Mouse (Mus musculus) liver, embryonic 14.5 days (tissue): ENCODE data around the gene Edem3. TPM values are rescaled to one million over a fixed set of nuclear protein-coding genes. Genes with fewer than 3 reads are reported as not detected.

Experiments
- ATAC-seq: fragments of 200-750 bp; cut with Nextera tagmentation; 2 replicates; pipeline ENCODE4 v1.8.0; 2017; ENCODE audit warnings: moderate number of reproducible peaks, mild to moderate bottlenecking, moderate library complexity; ENCODE audit not compliant: insufficient read depth
- DNase-seq, 3 experiments: peaks; one replicate each; pipeline ENCODE4 v3.0.0-alpha.2; 2012 to 2013; ENCODE audit warnings: low read depth in 3 of 3, low spot score in 3 of 3
- H3K27ac ChIP-seq: fragments of 300-500 bp; sonication (generic); 2 replicates; pipeline ENCODE4 v1.5.1; 2014; ENCODE audit warnings: moderate library complexity, mild to moderate bottlenecking, control low read depth, inconsistent platforms
- H3K27me3 ChIP-seq: fragments of 300-500 bp; sonication (generic); 2 replicates; pipeline ENCODE4 v1.6.1; 2014; ENCODE audit warnings: mild to moderate bottlenecking, low read length, moderate library complexity; ENCODE audit not compliant: control insufficient read depth, insufficient read depth
- H3K36me3 ChIP-seq: fragments of 300-500 bp; sonication (generic); replicated peaks from 2 replicates; pipeline ENCODE4 v1.6.1; 2014; ENCODE audit warnings: low read depth; ENCODE audit not compliant: control insufficient read depth, insufficient read depth
- H3K4me1 ChIP-seq, 2 experiments: fragments of 200-500 bp in 1 of 2; fragments of 300-500 bp in 1 of 2; sonication (generic) in 1 of 2; replicated peaks; 2 replicates each; pipeline ENCODE4 v1.6.1; 2012 to 2014; ENCODE audit warnings: antibody characterized with exemption in 1 of 2, inconsistent platforms in 1 of 2, low read length in 1 of 2; ENCODE audit not compliant: control insufficient read depth in 2 of 2, insufficient read depth in 2 of 2
- H3K4me2 ChIP-seq: fragments of 300-500 bp; sonication (generic); 2 replicates; pipeline ENCODE4 v1.6.1; 2014; ENCODE audit warnings: low read depth, mild to moderate bottlenecking, control low read depth, moderate library complexity
- H3K4me3 ChIP-seq, 2 experiments: fragments of 200-500 bp in 1 of 2; fragments of 300-500 bp in 1 of 2; sonication (generic) in 1 of 2; 2 replicates each; pipeline ENCODE4 v1.5.1; 2012 to 2014; ENCODE audit warnings: low read depth in 2 of 2, low read length in 2 of 2, mild to moderate bottlenecking in 2 of 2, control low read depth in 1 of 2, inconsistent platforms in 1 of 2, moderate library complexity in 1 of 2; ENCODE audit not compliant: insufficient read depth in 1 of 2
- H3K9ac ChIP-seq: fragments of 300-500 bp; sonication (generic); replicated peaks from 2 replicates; pipeline ENCODE4 v1.6.1; 2014; ENCODE audit warnings: mild to moderate bottlenecking, control low read depth, moderate library complexity
- H3K9me3 ChIP-seq: fragments of 300-500 bp; sonication (generic); 2 replicates; pipeline ENCODE4 v1.6.1; 2016; ENCODE audit warnings: low read length, mixed read lengths; ENCODE audit not compliant: control insufficient read depth
- CTCF ChIP-seq: IDR thresholded peaks from 2 replicates; pipeline ENCODE4 v1.5.1; 2016; ENCODE audit warnings: antibody characterized with exemption, low read depth, control low read depth
- EP300 ChIP-seq: IDR thresholded peaks from 2 replicates; pipeline ENCODE4 v1.6.1; 2016; ENCODE audit warnings: antibody characterized with exemption, low read depth
- WGBS: fragments of 180-500 bp; shearing (Covaris S2); extraction: QIAGEN DNeasy Blood & Tissue Kit; methylation state at CpG from one replicate; pipeline ENCODE4 v1.1.7; 2014; ENCODE audit not compliant: insufficient replicate concordance; 5-methylcytosine and 5-hydroxymethylcytosine counted together
- polyA plus RNA-seq, 2 experiments: library from polyadenylated mRNA; depleted of rRNA in 1 of 2; stranded (reverse) in 1 of 2; unstranded in 1 of 2; fragments of >200 nt; fragmentation: Nextera tagmentation in 1 of 2; extraction: Ambion mirVana in 1 of 2; gene quantifications; 2 replicates each; pipeline versions ENCODE4 v1.2.1 to v1.2.3; 2012 to 2014

The Edem3 gene
- polyA plus RNA-seq, 2 experiments = 4.3 to 6.1 TPM

- no peaks in the 10 kb centered on the region for H3K4me1 ChIP-seq
- H3K9me3 ChIP-seq = no peaks in the 10 kb centered on the region
- H3K4me3 ChIP-seq = no peak overlapping the region
- no peak overlapping the region for H3K27ac ChIP-seq
- peaks cover 4% of the 10 kb centered on the region; the same call in 1 of the 2 replicates for H3K36me3 ChIP-seq
- no peaks in the 10 kb centered on the region for H3K27me3 ChIP-seq
- no peak overlapping the region for H3K4me2 ChIP-seq
- WGBS = 58% methylated on average over 2 of the region's 2 CpGs
- ATAC-seq (no peak), DNase-seq (no peak)
- H3K9ac ChIP-seq = no peak overlapping the region
- TF ChIP-seq EP300 (no peak), CTCF (no peak)
Observed at GRCm38 (mm10) chr1:151766166-151766565, 11.0 kb downstream of the Edem3 start.

GRCm38 (mm10) chr1:151766976-151767654 is 11.9 kb downstream of the Edem3 start:
- Histone ChIP-seq H3K27me3 (no peaks in the 10 kb centered on the region), H3K27ac (no peak overlapping the region), H3K36me3 (peaks cover 4% of the 10 kb centered on the region; the same call in 1 of the 2 replicates), H3K9me3 (no peaks in the 10 kb centered on the region), H3K9ac (no peak overlapping the region), H3K4me1 (no peaks in the 10 kb centered on the region), H3K4me2 (no peak overlapping the region), H3K4me3 (no peak overlapping the region)
- ATAC-seq = no peak
- no peak for DNase-seq
- TF ChIP-seq CTCF (peak; percentile 61), EP300 (no peak)
- WGBS = 67% methylated on average over 3 of the region's 3 CpGs

GRCm38 (mm10) chr1:151769200-151769913 is 14.2 kb downstream of the Edem3 start:
- 74% methylated on average over 3 of the region's 3 CpGs for WGBS
- Histone ChIP-seq H3K9ac (no peak overlapping the region), H3K4me3 (no peak overlapping the region), H3K27ac (no peak overlapping the region), H3K4me1 (no peaks in the 10 kb centered on the region), H3K27me3 (no peaks in the 10 kb centered on the region), H3K4me2 (no peak overlapping the region), H3K36me3 (no peaks in the 10 kb centered on the region; the same call in 1 of the 2 replicates), H3K9me3 (no peaks in the 10 kb centered on the region)
- ATAC-seq (no peak), DNase-seq (no peak)
- TF ChIP-seq EP300 = no peak
- no peak for TF ChIP-seq CTCF

- TF ChIP-seq CTCF (no peak), EP300 (no peak)
- Histone ChIP-seq H3K4me1 (peaks cover 5% of the 10 kb centered on the region in 2 experiments; a peak in 3 of 4 replicates), H3K36me3 (peaks cover 29% of the 10 kb centered on the region), H3K9ac (no peak overlapping the region; the same call in 1 of the 2 replicates), H3K4me3 (no peak overlapping the region), H3K27ac (no peak overlapping the region), H3K27me3 (no peaks in the 10 kb centered on the region), H3K9me3 (no peaks in the 10 kb centered on the region), H3K4me2 (no peak overlapping the region)
- DNase-seq = no peak
- ATAC-seq = no peak
- 73% methylated on average over 2 of the region's 2 CpGs for WGBS
Observed at GRCm38 (mm10) chr1:151777616-151778015, 22.4 kb downstream of the Edem3 start.

GRCm38 (mm10) chr1:151778592-151778991 is 23.4 kb downstream of the Edem3 start:
- no peak for ATAC-seq
- no peak overlapping the region for H3K4me3 ChIP-seq
- no peak overlapping the region for H3K9ac ChIP-seq
- H3K36me3 ChIP-seq = peaks cover 29% of the 10 kb centered on the region
- peaks cover 5% of the 10 kb centered on the region in 2 experiments; a peak in 3 of 4 replicates for H3K4me1 ChIP-seq
- H3K27me3 ChIP-seq = no peaks in the 10 kb centered on the region
- H3K4me2 ChIP-seq = no peak overlapping the region
- DNase-seq = no peak
- no peak for TF ChIP-seq EP300
- no peak for TF ChIP-seq CTCF
- WGBS = 83% methylated on average over 1 of the region's 1 CpGs
- no peaks in the 10 kb centered on the region for H3K9me3 ChIP-seq
- H3K27ac ChIP-seq = no peak overlapping the region
